Mouse (Mus musculus) thymus, adult 2 months (tissue): ENCODE results near the gene Zfp865. TPM values are rescaled to one million over a fixed set of nuclear protein-coding genes. Genes with fewer than 3 reads are reported as not detected.
"Not testable (repeated sequence)": the region's sequence is repeated elsewhere in the genome, so short reads cannot be mapped to it uniquely, and the experiment has no call there.

ENCODE experiments used
- DNase-seq: peaks from one replicate; pipeline ENCODE4 v3.0.0; 2021
- H3K27ac ChIP-seq: fragments of 200-500 bp; 2 replicates; pipeline ENCODE4 v1.5.1; 2012; ENCODE audit warnings: low read length, control low read depth; ENCODE audit not compliant: control insufficient read depth, insufficient read depth
- H3K27me3 ChIP-seq: fragments of 200-500 bp; 2 replicates; pipeline ENCODE4 v1.6.1; 2012; ENCODE audit warnings: mild to moderate bottlenecking, low read length, moderate library complexity, mixed read lengths; ENCODE audit not compliant: control insufficient read depth, insufficient read depth
- H3K36me3 ChIP-seq: fragments of 200-500 bp; 2 replicates; pipeline ENCODE4 v1.6.1; 2012; ENCODE audit warnings: mild to moderate bottlenecking, low read length, moderate library complexity; ENCODE audit not compliant: control insufficient read depth, insufficient read depth
- H3K4me1 ChIP-seq: fragments of 200-500 bp; replicated peaks from 2 replicates; pipeline ENCODE4 v1.6.1; 2012; ENCODE audit warnings: low read length; ENCODE audit not compliant: control insufficient read depth, insufficient read depth
- H3K4me3 ChIP-seq: fragments of 200-500 bp; 2 replicates; pipeline ENCODE4 v1.5.1; 2012; ENCODE audit warnings: mild to moderate bottlenecking, low read length, control low read depth, moderate library complexity; ENCODE audit not compliant: control insufficient read depth, insufficient read depth
- CTCF ChIP-seq: fragments of 200-500 bp; IDR thresholded peaks from 2 replicates; pipeline ENCODE4 v1.5.1; 2012; ENCODE audit warnings: mild to moderate bottlenecking, control low read depth, low read length, moderate library complexity, borderline replicate concordance; ENCODE audit not compliant: control insufficient read depth, poor library complexity, insufficient read depth; ENCODE audit errors: extremely low read depth
- POLR2A ChIP-seq: fragments of 200-500 bp; IDR thresholded peaks from 2 replicates; pipeline ENCODE4 v1.6.1; 2012; ENCODE audit warnings: mild to moderate bottlenecking, low read length, control low read depth, moderate library complexity; ENCODE audit not compliant: control insufficient read depth, poor library complexity, insufficient read depth; ENCODE audit errors: extremely low read depth
- WGBS: fragments of 180-500 bp; shearing (Covaris S2); methylation state at CpG from one replicate; pipeline ENCODE4 v1.1.7; 2018; 5-methylcytosine and 5-hydroxymethylcytosine counted together
- polyA plus RNA-seq: library from polyadenylated mRNA; depleted of rRNA; stranded (reverse); fragments of >200 nt; gene quantifications from 2 replicates; pipeline ENCODE4 v1.2.3, GENCODE M21; 2012

Gene Zfp865
- polyA plus RNA-seq, 1 experiment, result 105 TPM

DNA sequence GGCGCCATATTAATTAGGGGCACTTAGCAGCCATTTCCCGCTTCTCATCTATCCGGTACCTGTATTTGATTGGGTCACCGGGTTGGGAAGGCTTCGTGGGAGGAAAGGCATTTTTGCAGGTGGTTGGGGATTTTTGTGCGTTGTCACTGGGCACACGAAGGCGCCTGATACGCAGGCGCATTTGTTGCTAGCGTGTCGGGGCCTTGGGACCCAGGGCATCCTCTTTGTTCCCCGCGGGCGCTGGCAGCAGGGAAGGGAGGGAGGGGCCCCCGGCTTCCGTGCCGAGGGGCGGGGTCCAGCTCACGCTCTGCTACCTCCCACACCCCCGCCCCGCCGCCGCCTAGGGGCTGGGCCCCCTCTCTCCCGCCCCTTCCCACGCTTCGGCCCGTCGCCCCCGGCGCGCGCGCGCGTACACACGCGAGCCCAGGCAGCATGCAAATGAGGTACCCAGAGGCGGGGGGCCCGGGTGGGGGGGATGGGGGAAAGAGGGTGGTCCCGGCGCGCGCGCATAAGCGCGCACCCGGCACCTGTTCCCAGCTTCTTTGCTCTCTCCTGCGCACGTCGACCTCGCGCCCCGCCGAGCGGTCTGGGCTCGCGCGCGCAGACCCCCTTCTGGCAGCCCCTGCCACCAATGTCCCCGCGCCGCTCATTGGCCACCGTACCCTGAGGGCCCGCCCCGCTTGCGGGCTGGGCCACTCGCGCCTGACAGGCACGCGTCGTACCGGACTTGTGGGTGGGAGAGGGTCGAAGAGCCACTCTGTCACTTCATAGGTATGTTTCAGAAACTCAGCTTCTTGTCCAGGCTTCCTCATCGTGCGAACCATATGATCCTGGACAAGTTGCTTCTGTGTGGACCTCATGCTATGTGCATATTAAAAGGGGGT is 4.8 kb upstream of the Zfp865 start, which contains the start of gene Gm44973:
Gm44973 (plus strand) TSS at position 379 of the 884 bp plus-strand sequence.
- Histone ChIP-seq H3K27ac (peak within 1 kb of the TSS; percentile 96), H3K27me3 (no peaks in the 10 kb centered on the region), H3K4me3 (peak within 1 kb of the TSS; percentile 79), H3K36me3 (peaks cover 23% of the 10 kb centered on the region), H3K4me1 (peaks cover 2% of the 10 kb centered on the region; the same call in 1 of the 2 replicates)
- WGBS, result under 1% methylated on average over 74 of the region's 76 CpGs
- TF ChIP-seq CTCF (0 out of 2 replicates have a peak, but pooled peaks have one; percentile 13), POLR2A (peak; percentile 34; the same call in 1 of the 2 replicates)
- peak; percentile 95 for DNase-seq

DNA sequence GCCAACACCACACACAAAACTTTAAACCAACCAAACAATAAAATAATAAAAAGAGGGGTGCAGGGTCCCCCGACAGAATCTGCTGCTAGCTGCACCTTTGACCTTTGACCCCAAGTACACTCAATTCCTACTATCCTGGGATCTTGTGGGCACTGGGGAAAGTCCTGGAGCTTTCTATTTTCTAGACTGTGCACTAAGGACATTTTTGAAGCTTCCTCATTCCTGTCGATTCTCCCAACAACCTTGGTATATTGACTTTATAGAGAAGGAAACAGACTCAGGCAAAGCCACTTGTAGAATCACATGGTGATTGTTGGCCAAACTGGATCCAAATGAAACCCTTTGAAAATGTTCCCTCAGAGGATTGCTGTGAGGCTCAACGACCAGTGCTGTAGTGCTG is 4.1 kb upstream of the Zfp865 start:
- peak overlapping the region; percentile 67; the same call in 1 of the 2 replicates for H3K4me3 ChIP-seq
- 41% methylated on average over 3 of the region's 3 CpGs for WGBS
- no peak for DNase-seq
- no peaks in the 10 kb centered on the region for H3K27me3 ChIP-seq
- TF ChIP-seq POLR2A, result no peak
- no peak for TF ChIP-seq CTCF
- H3K27ac ChIP-seq, result peak overlapping the region; percentile 56
- peaks cover 4% of the 10 kb centered on the region for H3K4me1 ChIP-seq
- H3K36me3 ChIP-seq, result peaks cover 16% of the 10 kb centered on the region

DNA sequence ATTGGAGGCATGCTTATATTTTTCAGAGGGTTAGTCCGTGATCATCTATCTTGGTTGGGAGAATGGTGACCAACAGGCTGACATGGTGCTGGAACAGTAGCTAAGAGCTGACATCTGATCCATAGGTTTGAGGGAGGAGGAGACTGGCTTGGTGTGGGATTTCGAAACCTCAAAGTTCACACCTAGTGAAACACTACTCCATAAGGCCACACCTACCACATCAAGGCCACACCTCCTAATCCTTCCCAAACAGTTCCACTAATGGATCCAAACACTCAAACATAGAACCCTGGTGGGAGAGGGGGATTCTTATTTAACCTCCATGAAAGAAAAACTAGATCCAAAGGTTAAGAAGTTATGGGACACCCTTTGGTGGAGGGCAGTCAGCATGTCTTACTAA is 3.3 kb upstream of the Zfp865 start:
- Histone ChIP-seq H3K36me3 (peaks cover 8% of the 10 kb centered on the region), H3K4me3 (no peak overlapping the region), H3K27ac (no peak overlapping the region), H3K4me1 (peaks cover 10% of the 10 kb centered on the region), H3K27me3 (no peaks in the 10 kb centered on the region)
- no peak for DNase-seq
- WGBS, result 96% methylated on average over 2 of the region's 2 CpGs
- TF ChIP-seq CTCF (no peak), POLR2A (no peak)

DNA sequence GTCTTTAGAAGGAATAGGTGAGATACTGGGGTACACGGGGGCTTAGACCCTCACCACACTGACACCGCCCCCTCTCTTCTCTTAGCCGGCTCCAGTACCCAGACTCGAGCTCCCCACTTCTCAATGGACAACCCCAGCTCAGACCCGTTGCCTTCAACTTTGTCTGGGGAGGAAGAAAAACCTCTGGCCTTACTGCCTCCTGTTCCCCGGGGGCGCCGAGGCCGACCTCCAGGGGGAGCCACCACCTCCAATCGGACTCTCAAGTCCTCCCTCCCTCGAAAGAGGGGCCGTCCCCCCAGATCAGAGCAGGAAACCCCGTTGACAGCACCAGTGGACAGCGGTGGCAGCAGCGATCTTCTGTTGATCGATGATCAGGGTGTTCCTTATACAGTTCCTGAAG is 2.8 kb upstream of the Zfp865 start:
- TF ChIP-seq POLR2A (no peak), CTCF (no peak)
- Histone ChIP-seq H3K4me1 (peaks cover 12% of the 10 kb centered on the region), H3K4me3 (no peak overlapping the region), H3K27me3 (no peaks in the 10 kb centered on the region), H3K36me3 (peaks cover 7% of the 10 kb centered on the region), H3K27ac (no peak overlapping the region)
- 95% methylated on average over 16 of the region's 16 CpGs for WGBS
- peak; percentile 40 for DNase-seq

DNA sequence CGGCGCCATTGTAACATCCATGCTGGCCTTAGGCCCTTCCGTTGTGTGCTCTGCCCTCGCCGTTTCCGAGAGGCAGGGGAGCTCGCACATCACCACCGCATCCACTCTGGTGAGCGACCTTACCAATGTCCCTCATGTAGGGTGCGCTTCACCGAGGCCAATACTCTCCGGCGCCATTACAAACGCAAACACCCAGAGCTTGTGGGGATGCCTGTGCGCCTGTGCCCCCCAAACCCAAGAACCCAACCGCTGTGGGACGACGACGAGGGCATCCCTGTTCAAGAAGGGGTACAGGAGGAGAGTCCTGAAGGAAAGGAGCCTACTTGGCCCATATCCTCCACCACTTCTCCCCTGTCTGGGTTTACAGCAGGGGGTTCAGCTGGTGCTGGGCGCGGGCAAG is 2.2 kb upstream of the Zfp865 start:
- Histone ChIP-seq H3K27me3 (no peaks in the 10 kb centered on the region), H3K27ac (no peak overlapping the region), H3K4me3 (no peak overlapping the region), H3K4me1 (peaks cover 12% of the 10 kb centered on the region), H3K36me3 (peaks cover 4% of the 10 kb centered on the region; the same call in 1 of the 2 replicates)
- DNase-seq, result no peak
- TF ChIP-seq POLR2A (no peak), CTCF (no peak)
- WGBS, result 98% methylated on average over 21 of the region's 21 CpGs

DNA sequence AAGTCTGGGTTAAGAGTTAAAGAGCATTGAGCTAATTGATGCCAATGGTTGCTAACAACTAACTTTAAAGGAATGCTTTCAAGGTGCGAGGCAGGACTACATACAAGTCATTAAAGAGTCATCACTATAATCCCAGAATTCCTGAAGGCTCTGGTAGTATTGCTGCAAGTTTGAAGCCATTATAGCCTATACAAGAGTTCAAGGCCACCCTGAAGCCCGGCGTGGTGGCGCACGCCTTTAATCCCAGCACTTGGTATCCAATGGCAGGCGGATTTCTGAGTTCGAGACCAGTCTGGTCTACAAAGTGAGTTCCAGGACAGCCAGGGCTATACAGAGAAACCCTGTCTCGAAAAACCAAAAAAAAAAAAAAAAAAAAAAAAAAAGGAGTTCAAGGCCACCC is 600 bp upstream of the Zfp865 start:
- H3K27me3 ChIP-seq, H3K4me3 ChIP-seq, H3K36me3 ChIP-seq, DNase-seq: not testable (repeated sequence)
- WGBS, result 27% methylated on average over 8 of the region's 8 CpGs
- Histone ChIP-seq H3K4me1 (peaks cover 12% of the 10 kb centered on the region), H3K27ac (peak overlapping the region; percentile 49; the same call in 1 of the 2 replicates)
